Mouse (Mus musculus) ES-Bruce4 (cell line): ENCODE measurements around the gene Fbxl3. TPM values are rescaled to one million over a fixed set of nuclear protein-coding genes. Genes with fewer than 3 reads are reported as not detected.

Experiments used
- H3K27ac ChIP-seq: 2 replicates; pipeline ENCODE4 v1.5.1; 2012; ENCODE audit warnings: low read length, inconsistent platforms; ENCODE audit not compliant: insufficient read depth
- H3K27me3 ChIP-seq: 2 replicates; pipeline ENCODE4 v1.6.1; 2012; ENCODE audit warnings: mild to moderate bottlenecking, low read length, inconsistent platforms; ENCODE audit not compliant: control insufficient read depth, poor library complexity, insufficient read depth, severe bottlenecking
- H3K36me3 ChIP-seq: 2 replicates; pipeline ENCODE4 v1.6.1; 2012; ENCODE audit warnings: inconsistent platforms, mild to moderate bottlenecking, low read length, moderate library complexity; ENCODE audit not compliant: control insufficient read depth, poor library complexity, insufficient read depth, severe bottlenecking
- H3K4me1 ChIP-seq: one replicate; pipeline ENCODE4 v1.8.1; 2011; ENCODE audit warnings: low read length; ENCODE audit not compliant: control insufficient read depth, insufficient read depth
- H3K4me3 ChIP-seq: 2 replicates; pipeline ENCODE4 v1.5.1; 2011; ENCODE audit warnings: low read depth, mild to moderate bottlenecking, low read length
- H3K9ac ChIP-seq: 2 replicates; pipeline ENCODE4 v1.6.1; 2012; ENCODE audit warnings: low read depth, mild to moderate bottlenecking, inconsistent platforms; ENCODE audit not compliant: poor library complexity, severe bottlenecking
- H3K9me3 ChIP-seq: replicated peaks from 2 replicates; pipeline ENCODE4 v1.6.1; 2012; ENCODE audit warnings: mild to moderate bottlenecking, low read length, inconsistent platforms; ENCODE audit not compliant: control insufficient read depth, poor library complexity, insufficient read depth, severe bottlenecking
- CTCF ChIP-seq: IDR thresholded peaks from one replicate; pipeline ENCODE4 v1.8.1; 2011; ENCODE audit warnings: low read depth, low read length
- EP300 ChIP-seq: IDR thresholded peaks from 2 replicates; pipeline ENCODE4 v1.6.1; 2011; ENCODE audit warnings: low read depth, low read length; ENCODE audit not compliant: insufficient read depth
- POLR2A ChIP-seq: IDR thresholded peaks from one replicate; pipeline ENCODE4 v1.8.1; 2011; ENCODE audit warnings: low read length; ENCODE audit not compliant: insufficient read depth
- polyA plus RNA-seq: library from polyadenylated mRNA; stranded (reverse); fragments of >200 nt; gene quantifications from 2 replicates; pipeline ENCODE4 v1.2.4, GENCODE M21; 2011; ENCODE audit warnings: low read depth; ENCODE audit not compliant: missing spikeins, insufficient read depth, insufficient read length

Fbxl3 gene
- polyA plus RNA-seq, 1 experiment: 89.9 TPM

GRCm38 (mm10) chr14:103088624-103089023 is 10.7 kb downstream of the Fbxl3 start:
- Histone ChIP-seq H3K9ac (no peak overlapping the region), H3K4me3 (no peak overlapping the region), H3K9me3 (no peaks in the 10 kb centered on the region), H3K27me3 (no peaks in the 10 kb centered on the region), H3K27ac (no peak overlapping the region), H3K36me3 (peaks cover 75% of the 10 kb centered on the region), H3K4me1 (no peaks in the 10 kb centered on the region)
- TF ChIP-seq POLR2A: no peak
- no peak for TF ChIP-seq CTCF
- TF ChIP-seq EP300: no peak

- H3K36me3 ChIP-seq: peaks cover 73% of the 10 kb centered on the region
- H3K4me1 ChIP-seq: no peaks in the 10 kb centered on the region
- no peaks in the 10 kb centered on the region for H3K9me3 ChIP-seq
- no peak overlapping the region for H3K27ac ChIP-seq
- no peak overlapping the region for H3K9ac ChIP-seq
- TF ChIP-seq EP300 (no peak), POLR2A (no peak), CTCF (no peak)
- no peak overlapping the region for H3K4me3 ChIP-seq
- H3K27me3 ChIP-seq: no peaks in the 10 kb centered on the region
Observed at GRCm38 (mm10) chr14:103087846-103088245, 11.5 kb downstream of the Fbxl3 start.

GRCm38 (mm10) chr14:103086671-103087324 is 12.6 kb downstream of the Fbxl3 start:
- no peak overlapping the region for H3K9ac ChIP-seq
- TF ChIP-seq EP300 (no peak), CTCF (no peak), POLR2A (no peak)
- H3K9me3 ChIP-seq: no peaks in the 10 kb centered on the region
- H3K4me1 ChIP-seq: no peaks in the 10 kb centered on the region
- no peak overlapping the region for H3K27ac ChIP-seq
- peaks cover 70% of the 10 kb centered on the region for H3K36me3 ChIP-seq
- H3K4me3 ChIP-seq: no peak overlapping the region
- no peaks in the 10 kb centered on the region for H3K27me3 ChIP-seq

- no peaks in the 10 kb centered on the region for H3K27me3 ChIP-seq
- H3K27ac ChIP-seq: no peak overlapping the region
- no peak overlapping the region for H3K4me3 ChIP-seq
- no peak overlapping the region for H3K9ac ChIP-seq
- no peaks in the 10 kb centered on the region for H3K9me3 ChIP-seq
- no peaks in the 10 kb centered on the region for H3K4me1 ChIP-seq
- peaks cover 66% of the 10 kb centered on the region for H3K36me3 ChIP-seq
- no peak for TF ChIP-seq POLR2A
- TF ChIP-seq EP300: no peak
- no peak for TF ChIP-seq CTCF
Observed at GRCm38 (mm10) chr14:103085840-103086533, 13.4 kb downstream of the Fbxl3 start.

GRCm38 (mm10) chr14:103079209-103079977 is 20.0 kb downstream of the Fbxl3 start:
- H3K9ac ChIP-seq: no peak overlapping the region
- H3K4me1 ChIP-seq: no peaks in the 10 kb centered on the region
- H3K36me3 ChIP-seq: peaks cover 22% of the 10 kb centered on the region
- H3K27me3 ChIP-seq: no peaks in the 10 kb centered on the region
- H3K9me3 ChIP-seq: no peaks in the 10 kb centered on the region
- no peak overlapping the region; the same call in 1 of the 2 replicates for H3K27ac ChIP-seq
- no peak for TF ChIP-seq EP300
- TF ChIP-seq POLR2A: no peak
- no peak for TF ChIP-seq CTCF
- H3K4me3 ChIP-seq: no peak overlapping the region
